Mouse (Mus musculus) olfactory bulb, adult 2 months (tissue): ENCODE measurements around the gene Chchd10. TPM values are rescaled to one million over a fixed set of nuclear protein-coding genes. Genes with fewer than 3 reads are reported as not detected.
A peak's percentile ranks its signal among the peaks of the same experiment; 100 is the strongest.

Experiments used
- H3K27ac ChIP-seq: fragments of 200-500 bp; 2 replicates; pipeline ENCODE4 v1.5.1; 2012; ENCODE audit warnings: low read depth, low read length; ENCODE audit not compliant: insufficient read depth
- H3K4me1 ChIP-seq: fragments of 200-500 bp; 2 replicates; pipeline ENCODE4 v1.6.1; 2012; ENCODE audit warnings: low read length; ENCODE audit not compliant: control insufficient read depth, insufficient read depth
- H3K4me3 ChIP-seq: fragments of 200-500 bp; 2 replicates; pipeline ENCODE4 v1.5.1; 2012; ENCODE audit warnings: mild to moderate bottlenecking, low read depth, low read length, moderate library complexity; ENCODE audit not compliant: insufficient read depth
- CTCF ChIP-seq: fragments of 200-500 bp; IDR thresholded peaks from 2 replicates; pipeline ENCODE4 v1.5.1; 2012; ENCODE audit warnings: low read depth, mild to moderate bottlenecking, low read length, moderate library complexity; ENCODE audit not compliant: insufficient read depth
- POLR2A ChIP-seq: fragments of 200-500 bp; IDR thresholded peaks from 2 replicates; pipeline ENCODE4 v1.6.1; 2012; ENCODE audit warnings: mild to moderate bottlenecking, low read depth, low read length, moderate library complexity; ENCODE audit not compliant: insufficient read depth
- WGBS: fragments of 180-500 bp; shearing (Covaris S2); methylation state at CpG from one replicate; pipeline ENCODE4 v1.1.7; 2018; 5-methylcytosine and 5-hydroxymethylcytosine counted together
- polyA plus RNA-seq: library from polyadenylated mRNA; stranded (reverse); fragments of >200 nt; gene quantifications from 2 replicates; pipeline ENCODE4 v1.2.4, GENCODE M21; 2012; ENCODE audit warnings: low replicate concordance; ENCODE audit not compliant: missing spikeins, insufficient read depth, insufficient read length

The Chchd10 gene
- polyA plus RNA-seq, 1 experiment: not detected

- Histone ChIP-seq H3K4me1 (peaks cover 39% of the 10 kb centered on the region), H3K4me3 (peak within 1 kb of the TSS; percentile 96), H3K27ac (peak within 1 kb of the TSS; percentile 99)
- WGBS: 3% methylated on average over 51 of the region's 51 CpGs
- TF ChIP-seq CTCF: peak; percentile 5; the same call in 1 of the 2 replicates
- peak; percentile 96 for TF ChIP-seq POLR2A
These were observed 3.0 kb downstream of the Chchd10 start, which contains the start of gene Mmp11 for GRCm38 (mm10) chr10:75935680-75936541. TSS of gene Mmp11 (minus strand) at chr10:75936496.

GRCm38 (mm10) chr10:75936909-75937667 is 4.2 kb downstream of the Chchd10 start:
- 40% methylated on average over 18 of the region's 18 CpGs for WGBS
- Histone ChIP-seq H3K4me3 (peak overlapping the region; percentile 42), H3K4me1 (peaks cover 30% of the 10 kb centered on the region), H3K27ac (peak overlapping the region; percentile 29)
- no peak for TF ChIP-seq CTCF
- no peak for TF ChIP-seq POLR2A

GRCm38 (mm10) chr10:75937851-75938643 is 5.1 kb downstream of the Chchd10 start:
- TF ChIP-seq POLR2A: no peak
- no peak for TF ChIP-seq CTCF
- Histone ChIP-seq H3K4me1 (peaks cover 24% of the 10 kb centered on the region), H3K27ac (no peak overlapping the region), H3K4me3 (peak overlapping the region; percentile 14; the same call in 1 of the 2 replicates)
- 59% methylated on average over 10 of the region's 10 CpGs for WGBS

GRCm38 (mm10) chr10:75939481-75940234 is 6.7 kb downstream of the Chchd10 start:
- TF ChIP-seq POLR2A (no peak), CTCF (no peak)
- H3K4me1 ChIP-seq: peaks cover 24% of the 10 kb centered on the region
- H3K4me3 ChIP-seq: no peak overlapping the region
- 43% methylated on average over 9 of the region's 9 CpGs for WGBS
- H3K27ac ChIP-seq: no peak overlapping the region

GRCm38 (mm10) chr10:75940520-75940919 is 7.6 kb downstream of the Chchd10 start, which contains the start of gene Gm867:
TSS of gene Gm867 (minus strand) at chr10:75940672.
- 88% methylated on average over 5 of the region's 5 CpGs for WGBS
- TF ChIP-seq CTCF (no peak), POLR2A (no peak)
- no peak within 1 kb of the TSS for H3K27ac ChIP-seq
- no peak within 1 kb of the TSS for H3K4me3 ChIP-seq
- peaks cover 24% of the 10 kb centered on the region for H3K4me1 ChIP-seq

- Histone ChIP-seq H3K27ac (no peak overlapping the region), H3K4me1 (peaks cover 24% of the 10 kb centered on the region), H3K4me3 (no peak overlapping the region)
- TF ChIP-seq CTCF (no peak), POLR2A (no peak)
- WGBS: 78% methylated on average over 9 of the region's 9 CpGs
These were observed 8.3 kb downstream of the Chchd10 start for GRCm38 (mm10) chr10:75941042-75941824.

- WGBS: 85% methylated on average over 15 of the region's 15 CpGs
- no peak for TF ChIP-seq CTCF
- TF ChIP-seq POLR2A: no peak
- Histone ChIP-seq H3K4me1 (peaks cover 15% of the 10 kb centered on the region), H3K4me3 (no peak within 1 kb of the TSS), H3K27ac (peak within 1 kb of the TSS; percentile 23)
These were observed 10.0 kb downstream of the Chchd10 start, which contains the start of gene Vpreb3 for GRCm38 (mm10) chr10:75942736-75943477. TSS of gene Vpreb3 (plus strand) at chr10:75943057.
